Mouse (Mus musculus): ENCODE measurements around the gene Mcu. TPM values are rescaled to one million over a fixed set of nuclear protein-coding genes. Genes with fewer than 3 reads are reported as not detected.

Gene Mcu
- total RNA-seq, 2 experiments from 2014 or later = 36.0 to 42.0 TPM

- DNase-seq = no peak
- Histone ChIP-seq H3K4me3 (no peak overlapping the region), H3K27ac (peak overlapping the region; percentile 56)
- TF ChIP-seq CTCF (IDR thresholded peaks at IDR 0.05) = no peak
- intact Hi-C loops (cut with DNase I) = loop anchor here (5.0 kb wide), 1 partner anchor 57 kb away; no protein-coding TSS in a partner anchor
Observed at GRCm38 (mm10) chr10:59540081-59540480, 76.4 kb downstream of the Mcu start.

GRCm38 (mm10) chr10:59539533-59539875 is 77.0 kb downstream of the Mcu start:
- TF ChIP-seq CTCF (IDR thresholded peaks at IDR 0.05) = no peak
- peak overlapping the region; percentile 56 for H3K27ac ChIP-seq
- intact Hi-C loops (cut with DNase I) = no loop called here
- DNase-seq = peak; percentile 67
- peak overlapping the region; percentile 64 for H3K4me3 ChIP-seq

- Histone ChIP-seq H3K4me3 (peak overlapping the region; percentile 64), H3K27ac (peak overlapping the region; percentile 56)
- intact Hi-C loops (cut with DNase I) = no loop called here
- TF ChIP-seq CTCF (IDR thresholded peaks at IDR 0.05) = no peak; the same call in 1 of the 2 replicates
- DNase-seq = peak; percentile 37
Observed at GRCm38 (mm10) chr10:59538767-59539532, 77.5 kb downstream of the Mcu start.

GRCm38 (mm10) chr10:59538063-59538462 is 78.4 kb downstream of the Mcu start:
- H3K4me3 ChIP-seq = no peak overlapping the region
- no peak for DNase-seq
- H3K27ac ChIP-seq = peak overlapping the region; percentile 41
- intact Hi-C loops (cut with DNase I) = no loop called here
- no peak for TF ChIP-seq CTCF (IDR thresholded peaks at IDR 0.05)

GRCm38 (mm10) chr10:59537579-59537978 is 78.9 kb downstream of the Mcu start:
- intact Hi-C loops (cut with DNase I) = no loop called here
- no peak for TF ChIP-seq CTCF (IDR thresholded peaks at IDR 0.05)

GRCm38 (mm10) chr10:59532256-59532655 is 84.2 kb downstream of the Mcu start:
- TF ChIP-seq CTCF (IDR thresholded peaks at IDR 0.05) = no peak
- intact Hi-C loops (cut with DNase I) = no loop called here
- no peak overlapping the region for H3K4me3 ChIP-seq
- DNase-seq = no peak
- H3K27ac ChIP-seq = no peak overlapping the region

More at GRCm38 (mm10) chr10:59537579-59537978, 78.9 kb downstream of the Mcu start:
- Histone ChIP-seq H3K27ac (peak overlapping the region; percentile 41), H3K4me3 (no peak overlapping the region)
- peak; percentile 48 for DNase-seq

- no peak for TF ChIP-seq CTCF (IDR thresholded peaks at IDR 0.05)
- no peak overlapping the region for H3K4me3 ChIP-seq
- intact Hi-C loops (cut with DNase I) = no loop called here
- DNase-seq = no peak
- no peak overlapping the region for H3K27ac ChIP-seq
Observed at GRCm38 (mm10) chr10:59527819-59528218, 88.7 kb downstream of the Mcu start.

GRCm38 (mm10) chr10:59527311-59527710 is 89.2 kb downstream of the Mcu start:
- Histone ChIP-seq H3K27ac (no peak overlapping the region), H3K4me3 (no peak overlapping the region)
- DNase-seq = no peak
- no peak for TF ChIP-seq CTCF (IDR thresholded peaks at IDR 0.05)
- intact Hi-C loops (cut with DNase I) = no loop called here

- DNase-seq = no peak
- no peak overlapping the region for H3K27ac ChIP-seq
- TF ChIP-seq CTCF (IDR thresholded peaks at IDR 0.05) = no peak
- no peak overlapping the region for H3K4me3 ChIP-seq
- intact Hi-C loops (cut with DNase I) = no loop called here
Observed at GRCm38 (mm10) chr10:59524675-59525074, 91.8 kb downstream of the Mcu start.

- no peak overlapping the region for H3K4me3 ChIP-seq
- H3K27ac ChIP-seq = peak overlapping the region; percentile 8; the same call in 1 of the 2 replicates
- no peak for TF ChIP-seq CTCF (IDR thresholded peaks at IDR 0.05)
- intact Hi-C loops (cut with DNase I) = no loop called here
- no peak for DNase-seq
Observed at GRCm38 (mm10) chr10:59523826-59524331, 92.6 kb downstream of the Mcu start.

- DNase-seq = no peak
- Histone ChIP-seq H3K27ac (no peak overlapping the region), H3K4me3 (no peak overlapping the region)
- no peak for TF ChIP-seq CTCF (IDR thresholded peaks at IDR 0.05)
- intact Hi-C loops (cut with DNase I) = no loop called here
Observed at GRCm38 (mm10) chr10:59520701-59521100, 95.8 kb downstream of the Mcu start.

- DNase-seq = no peak
- H3K27ac ChIP-seq = no peak overlapping the region
- TF ChIP-seq CTCF (IDR thresholded peaks at IDR 0.05) = no peak
- H3K4me3 ChIP-seq = no peak overlapping the region
- intact Hi-C loops (cut with DNase I) = no loop called here
Observed at GRCm38 (mm10) chr10:59519411-59519810, 97.1 kb downstream of the Mcu start.

- Histone ChIP-seq H3K27ac (no peak overlapping the region), H3K4me3 (no peak overlapping the region)
- no peak for TF ChIP-seq CTCF (IDR thresholded peaks at IDR 0.05)
- no peak for DNase-seq
- intact Hi-C loops (cut with DNase I) = no loop called here
Observed at GRCm38 (mm10) chr10:59517201-59517600, 99.3 kb downstream of the Mcu start.

All from gastrocnemius, adult 2 months (tissue).